Mouse (Mus musculus): Measurements from ENCODE around the gene Isoc2a. TPM values are rescaled to one million over a fixed set of nuclear protein-coding genes. Genes with fewer than 3 reads are reported as not detected.

Gene Isoc2a
- 1.2 and 1.4 TPM in 2 replicates for polyA plus RNA-seq (2015; fragmentation: Nextera tagmentation; extraction: Ambion mirVana)

- Histone ChIP-seq H3K27ac (ENCODE audit: low read length) (peak within 1 kb of the TSS; percentile 40; the same call in 1 of the 2 replicates), H3K27me3 (ENCODE audit: insufficient read depth, low read length) (no peaks in the 10 kb centered on the region), H3K9me3 (ENCODE audit: low read length) (no peaks in the 10 kb centered on the region), H3K4me1 (ENCODE audit: insufficient read depth, low read length) (peaks cover 15% of the 10 kb centered on the region), H3K4me3 (ENCODE audit: low read length) (peak within 1 kb of the TSS; percentile 66), H3K9ac (replicated peaks; ENCODE audit: low read length) (peak within 1 kb of the TSS; percentile 74), H3K36me3 (ENCODE audit: insufficient read depth, low read length) (no peaks in the 10 kb centered on the region), H3K4me2 (replicated peaks; ENCODE audit: low read depth, low read length) (peak within 1 kb of the TSS; percentile 93)
- WGBS, result under 1% methylated on average over 21 of the region's 22 CpGs
- peak; percentile 100 for ATAC-seq (ENCODE audit: low FRiP score, low TSS enrichment)
Observed at GRCm38 (mm10) chr7:4876753-4877221, at the start of gene Isoc2a. Gene Isoc2a (plus strand): TSS chr7:4877153.

DNA sequence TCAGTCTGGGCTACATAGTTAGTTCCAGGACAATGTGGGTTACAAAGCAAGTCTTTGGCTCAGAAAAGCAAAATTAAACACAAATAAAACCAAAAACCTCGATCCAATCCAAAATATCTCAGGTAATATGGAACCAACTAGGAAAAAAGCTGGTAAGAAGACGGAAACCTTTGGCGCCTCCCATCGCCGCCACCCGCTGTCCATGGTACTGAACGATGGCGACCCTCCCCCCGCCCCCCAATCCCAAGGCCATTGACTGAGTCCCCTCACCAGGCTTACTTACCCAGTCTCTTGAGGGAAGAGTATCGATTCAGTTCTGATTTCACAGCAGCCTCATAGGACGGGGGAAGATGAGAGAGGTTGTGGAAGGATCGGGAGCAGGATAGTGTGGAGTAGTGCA is 46.5 kb upstream of the Isoc2a start:
- 6% methylated on average over 12 of the region's 12 CpGs for WGBS
- ATAC-seq (ENCODE audit: low FRiP score, low TSS enrichment), result no peak
- Histone ChIP-seq H3K27ac (ENCODE audit: low read length) (no peak overlapping the region), H3K9ac (replicated peaks; ENCODE audit: low read length) (no peak overlapping the region), H3K27me3 (ENCODE audit: insufficient read depth, low read length) (peaks cover 24% of the 10 kb centered on the region), H3K4me2 (replicated peaks; ENCODE audit: low read depth, low read length) (no peak overlapping the region), H3K4me3 (ENCODE audit: low read length) (no peak overlapping the region), H3K36me3 (ENCODE audit: insufficient read depth, low read length) (no peaks in the 10 kb centered on the region), H3K9me3 (ENCODE audit: low read length) (no peaks in the 10 kb centered on the region), H3K4me1 (ENCODE audit: insufficient read depth, low read length) (peaks cover 3% of the 10 kb centered on the region; the same call in 1 of the 2 replicates)

- H3K4me2 ChIP-seq (replicated peaks; ENCODE audit: low read depth, low read length), result peak overlapping the region; percentile 89
- 4% methylated on average over 28 of the region's 34 CpGs for WGBS
- H3K27me3 ChIP-seq (ENCODE audit: insufficient read depth, low read length), result peaks cover 54% of the 10 kb centered on the region
- peak overlapping the region; percentile 47 for H3K4me3 ChIP-seq (ENCODE audit: low read length)
- peaks cover under 1% of the 10 kb centered on the region; the same call in 1 of the 2 replicates for H3K4me1 ChIP-seq (ENCODE audit: insufficient read depth, low read length)
- H3K9me3 ChIP-seq (ENCODE audit: low read length), result peaks cover 4% of the 10 kb centered on the region; the same call in 1 of the 2 replicates
- H3K9ac ChIP-seq (replicated peaks; ENCODE audit: low read length), result peak overlapping the region; percentile 74
- H3K36me3 ChIP-seq (ENCODE audit: insufficient read depth, low read length), result no peaks in the 10 kb centered on the region
- H3K27ac ChIP-seq (ENCODE audit: low read length), result peak overlapping the region; percentile 44
- no peak; the same call in none of the 2 replicates for ATAC-seq (ENCODE audit: low FRiP score, low TSS enrichment)
Observed at GRCm38 (mm10) chr7:4835631-4836327, 41.2 kb upstream of the Isoc2a start.

DNA sequence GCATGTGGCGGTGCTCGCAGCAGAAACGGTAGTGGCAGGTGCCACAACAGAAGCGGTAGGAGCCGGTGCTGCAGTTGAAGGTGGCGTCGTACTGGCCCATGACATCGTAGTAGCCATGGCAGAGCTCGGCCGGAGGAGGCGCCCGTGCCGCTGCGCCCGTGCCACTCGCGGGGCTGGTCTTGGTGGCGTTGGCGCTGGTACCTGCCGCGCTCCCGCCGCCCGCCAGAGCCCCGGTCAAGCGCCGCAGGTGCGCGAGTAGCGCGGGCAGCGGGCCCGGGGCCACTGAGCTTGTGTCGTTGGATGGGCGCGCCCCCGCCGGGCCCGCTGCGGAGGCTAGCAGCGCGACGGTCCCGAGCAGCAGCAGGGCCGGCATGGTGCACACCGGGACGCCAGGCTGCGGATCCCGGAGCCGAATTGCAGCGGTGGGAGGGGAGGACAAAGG is 40.6 kb upstream of the Isoc2a start:
- peak; percentile 91 for ATAC-seq (ENCODE audit: low FRiP score, low TSS enrichment)
- Histone ChIP-seq H3K4me2 (replicated peaks; ENCODE audit: low read depth, low read length) (peak overlapping the region; percentile 89), H3K9me3 (ENCODE audit: low read length) (peaks cover 4% of the 10 kb centered on the region; the same call in 1 of the 2 replicates), H3K4me3 (ENCODE audit: low read length) (peak overlapping the region; percentile 47), H3K36me3 (ENCODE audit: insufficient read depth, low read length) (no peaks in the 10 kb centered on the region), H3K4me1 (ENCODE audit: insufficient read depth, low read length) (no peaks in the 10 kb centered on the region), H3K9ac (replicated peaks; ENCODE audit: low read length) (peak overlapping the region; percentile 74), H3K27me3 (ENCODE audit: insufficient read depth, low read length) (peaks cover 53% of the 10 kb centered on the region), H3K27ac (ENCODE audit: low read length) (peak overlapping the region; percentile 44)
- WGBS, result under 1% methylated on average over 51 of the region's 51 CpGs

GRCm38 (mm10) chr7:4837639-4838038 is 39.3 kb upstream of the Isoc2a start:
- no peaks in the 10 kb centered on the region for H3K36me3 ChIP-seq (ENCODE audit: insufficient read depth, low read length)
- ATAC-seq (ENCODE audit: low FRiP score, low TSS enrichment), result no peak
- H3K27me3 ChIP-seq (ENCODE audit: insufficient read depth, low read length), result peaks cover 64% of the 10 kb centered on the region
- no peak overlapping the region for H3K27ac ChIP-seq (ENCODE audit: low read length)
- H3K4me3 ChIP-seq (ENCODE audit: low read length), result no peak overlapping the region
- no peak overlapping the region for H3K4me2 ChIP-seq (replicated peaks; ENCODE audit: low read depth, low read length)
- peaks cover 3% of the 10 kb centered on the region; the same call in 1 of the 2 replicates for H3K4me1 ChIP-seq (ENCODE audit: insufficient read depth, low read length)
- WGBS, result 0% methylated on average over 1 of the region's 1 CpGs
- no peak overlapping the region for H3K9ac ChIP-seq (replicated peaks; ENCODE audit: low read length)
- H3K9me3 ChIP-seq (ENCODE audit: low read length), result peaks cover 4% of the 10 kb centered on the region; the same call in 1 of the 2 replicates

DNA sequence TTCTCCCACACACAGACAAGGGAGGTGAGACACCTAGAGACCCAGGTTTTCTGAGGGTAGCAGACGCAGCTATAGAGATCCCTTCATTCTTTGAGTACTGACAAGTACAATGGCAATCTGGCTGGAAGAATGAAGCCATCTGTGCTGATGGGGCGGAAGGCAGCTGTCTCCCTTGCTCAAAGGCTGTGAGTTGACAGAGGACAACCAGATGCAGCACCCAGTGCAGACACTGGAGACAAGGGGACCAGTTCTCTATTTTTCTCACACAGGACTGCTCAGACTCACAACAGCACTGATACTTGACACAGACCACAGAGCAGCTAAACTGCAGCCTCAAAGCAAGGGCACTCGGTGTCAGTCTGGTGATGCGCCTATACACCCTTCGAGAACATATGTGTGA is 34.9 kb upstream of the Isoc2a start:
- H3K36me3 ChIP-seq (ENCODE audit: insufficient read depth, low read length), result no peaks in the 10 kb centered on the region
- no peak overlapping the region for H3K4me2 ChIP-seq (replicated peaks; ENCODE audit: low read depth, low read length)
- H3K27me3 ChIP-seq (ENCODE audit: insufficient read depth, low read length), result peaks cover 67% of the 10 kb centered on the region
- no peak for ATAC-seq (ENCODE audit: low FRiP score, low TSS enrichment)
- WGBS, result 48% methylated on average over 5 of the region's 5 CpGs
- peaks cover 21% of the 10 kb centered on the region for H3K4me1 ChIP-seq (ENCODE audit: insufficient read depth, low read length)
- H3K4me3 ChIP-seq (ENCODE audit: low read length), result no peak overlapping the region
- H3K9me3 ChIP-seq (ENCODE audit: low read length), result peaks cover 2% of the 10 kb centered on the region; the same call in 1 of the 2 replicates
- no peak overlapping the region for H3K27ac ChIP-seq (ENCODE audit: low read length)
- H3K9ac ChIP-seq (replicated peaks; ENCODE audit: low read length), result no peak overlapping the region

DNA sequence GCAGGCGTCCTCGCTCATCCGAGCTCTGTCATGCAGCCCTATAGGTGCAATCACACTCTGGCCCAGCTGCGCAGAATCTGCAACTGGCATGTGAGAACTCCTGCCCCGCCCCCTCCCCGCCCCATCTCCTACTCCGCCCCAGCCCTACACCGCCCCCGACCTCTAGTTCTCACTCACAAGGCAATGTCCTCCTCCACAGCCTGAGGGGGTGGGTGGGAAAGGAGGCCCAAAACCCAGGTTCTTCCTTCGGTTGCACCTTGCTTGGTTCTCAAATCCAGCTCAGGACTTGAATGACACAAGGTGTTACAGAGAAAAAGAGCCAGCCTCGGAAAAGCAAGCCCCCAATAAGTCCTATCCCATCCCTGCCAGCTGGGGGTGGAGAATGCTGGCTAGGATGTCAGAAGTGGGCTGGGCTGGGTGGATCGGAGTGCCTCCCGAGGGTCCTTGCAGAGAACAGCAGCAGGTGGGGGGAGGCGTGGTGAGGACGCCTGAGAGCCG is 34.3 kb upstream of the Isoc2a start:
- H3K9ac ChIP-seq (replicated peaks; ENCODE audit: low read length), result peak overlapping the region; percentile 16; the same call in 1 of the 2 replicates

GRCm38 (mm10) chr7:4843604-4844244 is 33.2 kb upstream of the Isoc2a start:
- H3K4me2 ChIP-seq (replicated peaks; ENCODE audit: low read depth, low read length), result peak overlapping the region; percentile 85
- H3K27ac ChIP-seq (ENCODE audit: low read length), result no peak overlapping the region
- H3K9ac ChIP-seq (replicated peaks; ENCODE audit: low read length), result peak overlapping the region; percentile 39; the same call in 1 of the 2 replicates
- H3K9me3 ChIP-seq (ENCODE audit: low read length), result no peaks in the 10 kb centered on the region
- peak overlapping the region; percentile 51 for H3K4me3 ChIP-seq (ENCODE audit: low read length)
- peaks cover 21% of the 10 kb centered on the region for H3K4me1 ChIP-seq (ENCODE audit: insufficient read depth, low read length)
- peaks cover 57% of the 10 kb centered on the region for H3K27me3 ChIP-seq (ENCODE audit: insufficient read depth, low read length)
- H3K36me3 ChIP-seq (ENCODE audit: insufficient read depth, low read length), result no peaks in the 10 kb centered on the region
- 0 out of 2 replicates have a peak, but pooled peaks have one; percentile 8 for ATAC-seq (ENCODE audit: low FRiP score, low TSS enrichment)
- under 1% methylated on average over 34 of the region's 34 CpGs for WGBS

More for the DNA sequence above, 34.3 kb upstream of the Isoc2a start:
- peaks cover 61% of the 10 kb centered on the region for H3K27me3 ChIP-seq (ENCODE audit: insufficient read depth, low read length)
- under 1% methylated on average over 16 of the region's 16 CpGs for WGBS
- peak overlapping the region; percentile 46 for H3K4me2 ChIP-seq (replicated peaks; ENCODE audit: low read depth, low read length)
- ATAC-seq (ENCODE audit: low FRiP score, low TSS enrichment), result peak; percentile 43
- H3K9me3 ChIP-seq (ENCODE audit: low read length), result no peaks in the 10 kb centered on the region
- H3K36me3 ChIP-seq (ENCODE audit: insufficient read depth, low read length), result no peaks in the 10 kb centered on the region
- no peak overlapping the region for H3K27ac ChIP-seq (ENCODE audit: low read length)
- peaks cover 21% of the 10 kb centered on the region for H3K4me1 ChIP-seq (ENCODE audit: insufficient read depth, low read length)
- peak overlapping the region; percentile 31 for H3K4me3 ChIP-seq (ENCODE audit: low read length)

- peak; percentile 65 for ATAC-seq (ENCODE audit: low FRiP score, low TSS enrichment)
- H3K4me1 ChIP-seq (ENCODE audit: insufficient read depth, low read length), result peaks cover 21% of the 10 kb centered on the region
- H3K27me3 ChIP-seq (ENCODE audit: insufficient read depth, low read length), result peaks cover 56% of the 10 kb centered on the region
- H3K4me2 ChIP-seq (replicated peaks; ENCODE audit: low read depth, low read length), result peak within 1 kb of the TSS; percentile 85
- H3K36me3 ChIP-seq (ENCODE audit: insufficient read depth, low read length), result no peaks in the 10 kb centered on the region
- H3K9ac ChIP-seq (replicated peaks; ENCODE audit: low read length), result peak within 1 kb of the TSS; percentile 39
- H3K4me3 ChIP-seq (ENCODE audit: low read length), result peak within 1 kb of the TSS; percentile 51
- H3K27ac ChIP-seq (ENCODE audit: low read length), result no peak within 1 kb of the TSS
- WGBS, result under 1% methylated on average over 38 of the region's 41 CpGs
- H3K9me3 ChIP-seq (ENCODE audit: low read length), result no peaks in the 10 kb centered on the region
Observed at GRCm38 (mm10) chr7:4844245-4844916, 32.6 kb upstream of the Isoc2a start, which contains the start of gene Shisa7. Gene Shisa7 (minus strand): TSS chr7:4844696.
